Mouse (Mus musculus) intestine, postnatal 0 days (tissue): ENCODE data around the gene Mob3a. TPM values are rescaled to one million over a fixed set of nuclear protein-coding genes. Genes with fewer than 3 reads are reported as not detected.

Experiments used
- ATAC-seq: fragments of 200-750 bp; cut with Nextera tagmentation; 2 replicates; pipeline ENCODE4 v1.8.0; 2017; ENCODE audit warnings: mild to moderate bottlenecking, moderate TSS enrichment, moderate library complexity
- H3K27ac ChIP-seq: fragments of 300-500 bp; sonication (generic); 2 replicates; pipeline ENCODE4 v1.5.1; 2014; ENCODE audit warnings: mild to moderate bottlenecking, low read depth, low read length, moderate library complexity
- H3K27me3 ChIP-seq: fragments of 300-500 bp; sonication (generic); replicated peaks from 2 replicates; pipeline ENCODE4 v1.6.1; 2014; ENCODE audit warnings: low read length, mixed read lengths; ENCODE audit not compliant: control insufficient read depth, insufficient read depth
- H3K36me3 ChIP-seq: fragments of 300-500 bp; sonication (generic); 2 replicates; pipeline ENCODE4 v1.6.1; 2014; ENCODE audit warnings: mild to moderate bottlenecking, moderate library complexity; ENCODE audit not compliant: control insufficient read depth, insufficient read depth
- H3K4me1 ChIP-seq: fragments of 300-500 bp; sonication (generic); replicated peaks from 2 replicates; pipeline ENCODE4 v1.6.1; 2014; ENCODE audit warnings: antibody characterized with exemption, low read length, mixed read lengths; ENCODE audit not compliant: control insufficient read depth, insufficient read depth
- H3K4me2 ChIP-seq: fragments of 300-500 bp; sonication (generic); replicated peaks from 2 replicates; pipeline ENCODE4 v1.6.1; 2014; ENCODE audit warnings: low read depth, mild to moderate bottlenecking, moderate library complexity
- H3K4me3 ChIP-seq: fragments of 300-500 bp; sonication (generic); 2 replicates; pipeline ENCODE4 v1.5.1; 2014; ENCODE audit warnings: low read depth, low read length
- H3K9ac ChIP-seq: fragments of 300-500 bp; sonication (generic); 2 replicates; pipeline ENCODE4 v1.6.1; 2014; ENCODE audit warnings: mild to moderate bottlenecking, low read depth, low read length
- H3K9me3 ChIP-seq: fragments of 300-500 bp; sonication (generic); 2 replicates; pipeline ENCODE4 v1.6.1; 2016; ENCODE audit warnings: mixed run types; ENCODE audit not compliant: control insufficient read depth
- CTCF ChIP-seq: sonication (generic); IDR thresholded peaks from 2 replicates; pipeline ENCODE4 v1.5.1; 2016; ENCODE audit warnings: low read depth, mild to moderate bottlenecking, control low read depth, antibody characterized with exemption, moderate library complexity
- WGBS: fragments of 180-500 bp; shearing (Covaris S2); extraction: QIAGEN DNeasy Blood & Tissue Kit; methylation state at CpG from one replicate; pipeline ENCODE4 v1.1.7; 2014; 5-methylcytosine and 5-hydroxymethylcytosine counted together
- polyA plus RNA-seq: library from polyadenylated mRNA; unstranded; fragments of >200 nt; fragmentation: Nextera tagmentation; extraction: Ambion mirVana; gene quantifications from 2 replicates; pipeline ENCODE4 v1.2.1, GENCODE M21; 2015

The Mob3a gene
- polyA plus RNA-seq, 1 experiment from 2014 or later = 14.4 TPM

DNA sequence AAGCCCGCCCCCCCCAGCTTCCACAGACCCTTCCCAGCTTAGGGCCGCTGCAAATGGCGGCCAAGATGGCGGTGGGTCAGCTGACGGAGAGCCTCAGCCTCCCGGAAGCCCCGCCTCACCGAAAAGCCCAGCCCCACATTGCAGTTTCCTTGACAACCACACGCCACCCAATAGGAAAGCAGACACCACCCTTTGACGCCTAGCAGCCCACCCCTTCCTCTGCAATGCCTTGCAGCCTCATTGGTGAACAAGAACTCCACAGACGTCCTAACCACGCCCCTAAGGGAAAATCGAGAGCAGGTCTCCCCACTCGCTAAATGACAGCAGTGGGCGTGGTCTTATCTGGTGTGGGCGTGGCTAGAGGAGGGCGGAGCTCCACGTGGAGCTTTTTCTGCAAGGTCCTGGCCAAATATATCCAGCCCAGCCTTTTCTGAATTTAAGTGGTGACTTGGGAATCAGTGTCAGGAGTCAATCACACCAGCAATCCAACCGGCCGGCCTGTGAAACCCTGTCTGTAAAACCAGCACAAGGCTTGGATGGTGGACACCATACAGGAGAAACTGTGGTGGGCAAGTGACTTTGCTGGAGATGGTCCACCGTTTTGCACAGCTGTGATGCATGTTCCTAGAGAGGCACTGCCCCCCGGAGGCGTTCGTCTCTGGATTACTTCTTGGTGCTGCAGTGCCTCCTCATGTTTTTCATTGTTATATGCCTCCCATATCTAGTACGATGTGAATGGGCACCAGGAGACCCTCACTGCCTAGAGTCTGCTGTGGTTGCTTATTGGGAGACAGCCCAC lies 40.6 kb upstream of the Mob3a start, which contains the start of gene Ap3d1:
Gene Ap3d1 (minus strand): TSS at position 85 of the 799 bp plus-strand sequence.
- Histone ChIP-seq H3K27ac (peak within 1 kb of the TSS; percentile 74), H3K4me3 (peak within 1 kb of the TSS; percentile 100), H3K4me1 (peaks cover 6% of the 10 kb centered on the region; the same call in 1 of the 2 replicates), H3K36me3 (no peaks in the 10 kb centered on the region), H3K9me3 (no peaks in the 10 kb centered on the region), H3K4me2 (peak within 1 kb of the TSS; percentile 88), H3K27me3 (no peaks in the 10 kb centered on the region), H3K9ac (peak within 1 kb of the TSS; percentile 99)
- peak; percentile 39; the same call in 1 of the 2 replicates for TF ChIP-seq CTCF
- peak; percentile 98 for ATAC-seq
- 2% methylated on average over 25 of the region's 25 CpGs for WGBS

DNA sequence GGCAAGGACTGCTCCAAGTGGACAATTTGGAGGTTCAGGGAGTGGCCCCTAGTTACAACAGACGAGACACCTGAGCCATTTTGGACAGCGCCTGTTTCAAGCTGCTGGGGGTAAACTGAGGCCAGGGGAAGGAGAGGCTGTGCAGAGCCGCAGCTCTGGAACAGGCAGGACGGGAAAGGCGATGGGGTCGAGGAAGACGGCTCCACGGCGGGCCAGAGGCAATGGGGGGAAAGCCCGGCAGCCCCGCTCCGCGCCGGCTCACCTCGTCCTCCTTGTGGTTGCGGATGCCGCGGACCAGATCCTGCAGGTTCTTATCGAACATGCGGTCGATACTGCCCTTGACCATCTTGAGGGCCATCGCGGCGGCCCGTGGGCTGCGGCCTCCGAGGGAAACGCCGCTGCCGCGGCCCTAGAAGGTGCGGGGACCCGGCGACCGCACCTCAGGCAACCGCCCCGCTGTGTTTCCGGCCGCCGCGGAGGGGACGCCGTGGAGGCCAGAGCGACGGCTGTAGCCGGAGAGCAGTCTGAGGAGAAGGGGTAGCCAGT lies 39.9 kb upstream of the Mob3a start:
- Histone ChIP-seq H3K4me2 (peak overlapping the region; percentile 88), H3K9me3 (no peaks in the 10 kb centered on the region), H3K36me3 (no peaks in the 10 kb centered on the region; the same call in 1 of the 2 replicates), H3K27me3 (no peaks in the 10 kb centered on the region), H3K4me1 (peaks cover 6% of the 10 kb centered on the region; the same call in 1 of the 2 replicates), H3K9ac (peak overlapping the region; percentile 99), H3K27ac (peak overlapping the region; percentile 74), H3K4me3 (peak overlapping the region; percentile 100)
- WGBS = 0% methylated on average over 46 of the region's 46 CpGs
- TF ChIP-seq CTCF = no peak
- ATAC-seq = peak; percentile 37

DNA sequence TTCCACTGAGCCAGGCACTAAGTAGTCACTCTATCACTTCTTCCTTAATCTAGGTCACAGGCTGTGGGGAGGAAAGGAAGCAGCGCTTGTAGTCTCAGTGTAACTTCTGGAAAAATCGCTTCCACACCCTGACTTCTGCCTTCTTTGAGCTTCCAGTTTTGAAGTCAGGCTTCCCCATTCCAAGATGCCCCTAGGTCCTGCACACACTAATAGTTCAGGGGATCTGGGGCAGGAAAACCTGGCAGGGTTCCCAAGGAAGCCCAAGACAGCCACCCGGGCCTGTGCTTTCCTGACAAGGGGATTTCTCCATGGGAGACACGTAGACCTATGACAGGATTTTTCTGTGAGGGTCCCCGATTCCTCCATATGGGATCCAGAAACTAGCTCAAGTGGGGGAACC lies 39.4 kb upstream of the Mob3a start:
- Histone ChIP-seq H3K4me3 (peak overlapping the region; percentile 100), H3K9ac (peak overlapping the region; percentile 99), H3K27me3 (no peaks in the 10 kb centered on the region), H3K4me1 (peaks cover 6% of the 10 kb centered on the region; the same call in 1 of the 2 replicates), H3K27ac (peak overlapping the region; percentile 74; the same call in 1 of the 2 replicates), H3K36me3 (no peaks in the 10 kb centered on the region; the same call in 1 of the 2 replicates), H3K9me3 (no peaks in the 10 kb centered on the region), H3K4me2 (peak overlapping the region; percentile 88)
- WGBS = 11% methylated on average over 5 of the region's 5 CpGs
- no peak for TF ChIP-seq CTCF
- ATAC-seq = no peak

DNA sequence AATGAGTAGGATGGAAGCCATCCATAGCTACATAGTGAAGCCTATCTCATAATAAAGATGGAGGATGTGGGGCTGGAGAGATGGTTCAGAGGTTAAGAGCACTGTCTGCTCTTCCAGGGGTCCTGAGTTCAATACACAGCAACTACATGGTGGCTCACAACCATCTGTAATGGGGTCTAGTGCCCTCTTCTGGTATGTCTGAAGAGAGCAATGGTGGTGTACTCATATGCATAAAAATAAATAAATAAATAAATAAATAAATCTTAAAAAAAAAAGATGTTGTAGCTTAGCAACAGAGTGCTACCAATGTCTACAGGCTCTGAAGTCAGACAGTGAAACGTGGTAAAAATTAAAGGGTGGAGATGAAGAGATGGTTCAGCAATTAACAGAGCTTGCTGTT lies 36.9 kb upstream of the Mob3a start:
- Histone ChIP-seq H3K9ac (no peak overlapping the region), H3K27me3 (no peaks in the 10 kb centered on the region), H3K36me3 (no peaks in the 10 kb centered on the region; the same call in 1 of the 2 replicates), H3K27ac (no peak overlapping the region), H3K4me1 (peaks cover 6% of the 10 kb centered on the region; the same call in 1 of the 2 replicates), H3K4me3 (no peak overlapping the region), H3K4me2 (no peak overlapping the region), H3K9me3 (no peaks in the 10 kb centered on the region)
- ATAC-seq = no peak
- 77% methylated on average over 1 of the region's 1 CpGs for WGBS
- TF ChIP-seq CTCF = peak; percentile 38

DNA sequence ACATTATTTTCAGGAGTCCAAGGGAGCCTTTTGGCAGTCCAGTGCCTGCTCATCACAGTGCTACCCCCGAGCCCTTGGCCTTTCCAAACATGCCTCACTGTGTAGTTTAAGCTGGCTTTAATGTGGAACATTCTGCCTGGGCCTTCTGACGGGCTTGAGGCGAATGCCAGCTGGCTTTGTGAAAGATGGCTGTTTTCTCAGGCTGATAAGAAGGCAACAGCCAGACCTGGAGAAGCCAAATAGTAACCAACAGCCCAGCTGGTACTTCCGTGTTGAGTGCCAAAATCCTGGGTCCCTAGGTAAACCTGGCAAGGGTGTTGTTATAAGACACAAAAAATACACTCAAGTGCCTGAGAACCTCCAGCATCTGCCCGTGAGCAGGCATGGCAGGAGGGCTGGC lies 35.0 kb upstream of the Mob3a start:
- peaks cover 6% of the 10 kb centered on the region; the same call in 1 of the 2 replicates for H3K4me1 ChIP-seq
- no peak for TF ChIP-seq CTCF
- H3K9me3 ChIP-seq = no peaks in the 10 kb centered on the region
- ATAC-seq = no peak
- 0 out of 2 replicates have a peak overlapping the region, but pooled peaks have one; percentile 21 for H3K27ac ChIP-seq
- H3K4me2 ChIP-seq = no peak overlapping the region
- H3K36me3 ChIP-seq = peaks cover 18% of the 10 kb centered on the region; the same call in 1 of the 2 replicates
- 61% methylated on average over 5 of the region's 5 CpGs for WGBS
- H3K4me3 ChIP-seq = no peak overlapping the region
- H3K27me3 ChIP-seq = no peaks in the 10 kb centered on the region
- no peak overlapping the region for H3K9ac ChIP-seq

DNA sequence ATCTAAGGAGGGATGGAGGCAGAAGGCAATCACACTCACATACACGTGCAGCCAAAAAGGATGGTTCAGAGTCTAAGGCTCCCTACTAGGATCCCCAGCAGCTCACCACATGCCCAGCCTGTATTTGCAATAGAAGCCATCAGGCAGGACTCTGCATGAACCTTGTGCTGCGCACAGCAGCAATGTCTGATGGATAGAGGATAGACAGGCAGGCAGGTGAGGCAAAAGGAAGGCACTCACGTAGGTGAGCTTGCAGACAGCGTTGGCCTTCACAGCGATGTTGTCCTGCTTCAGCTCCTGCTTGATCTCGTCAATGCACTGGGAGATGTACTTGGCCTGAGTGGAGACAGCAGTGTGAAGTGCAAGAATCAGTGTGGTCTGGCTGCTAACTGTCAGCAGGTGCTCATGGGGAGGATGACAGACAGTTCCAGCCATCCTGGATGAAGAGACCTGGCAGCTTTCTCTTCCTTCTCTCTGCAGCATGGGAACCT lies 30.9 kb upstream of the Mob3a start:
- Histone ChIP-seq H3K27me3 (no peaks in the 10 kb centered on the region), H3K4me2 (no peak overlapping the region), H3K27ac (no peak overlapping the region), H3K4me3 (no peak overlapping the region), H3K9me3 (no peaks in the 10 kb centered on the region), H3K36me3 (peaks cover 59% of the 10 kb centered on the region), H3K9ac (no peak overlapping the region), H3K4me1 (no peaks in the 10 kb centered on the region)
- no peak for TF ChIP-seq CTCF
- ATAC-seq = no peak
- 86% methylated on average over 6 of the region's 6 CpGs for WGBS
